Mouse (Mus musculus) cerebellum, postnatal 25 days (tissue): Measurements from ENCODE around the gene Spc25.

Source experiments
- DNase-seq, 2 experiments: peaks; one replicate each; pipeline ENCODE4 v3.0.0; 2021; ENCODE audit warnings: mixed read lengths in 2 of 2

The Spc25 gene

DNA sequence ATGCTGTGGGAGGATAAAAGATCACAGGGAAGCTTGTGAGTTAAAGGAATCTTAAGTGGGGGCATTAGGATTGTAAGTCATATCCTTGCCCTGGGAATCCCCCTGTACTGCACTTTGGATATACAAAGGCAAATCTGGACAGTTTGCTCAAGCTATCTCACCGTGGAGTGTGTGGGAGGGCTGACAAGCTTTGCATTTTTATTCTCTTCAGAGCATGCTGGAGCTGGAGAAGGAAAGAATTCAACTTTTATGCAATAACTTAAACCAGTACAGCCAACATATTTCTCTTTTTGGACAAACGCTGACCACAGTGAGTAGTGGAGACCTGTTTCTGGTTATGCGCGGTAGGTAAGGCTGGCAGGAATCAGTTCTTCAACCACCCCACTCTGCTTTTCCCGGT is 30.7 kb downstream of the Spc25 start:
- DNase-seq, result no peak

DNA sequence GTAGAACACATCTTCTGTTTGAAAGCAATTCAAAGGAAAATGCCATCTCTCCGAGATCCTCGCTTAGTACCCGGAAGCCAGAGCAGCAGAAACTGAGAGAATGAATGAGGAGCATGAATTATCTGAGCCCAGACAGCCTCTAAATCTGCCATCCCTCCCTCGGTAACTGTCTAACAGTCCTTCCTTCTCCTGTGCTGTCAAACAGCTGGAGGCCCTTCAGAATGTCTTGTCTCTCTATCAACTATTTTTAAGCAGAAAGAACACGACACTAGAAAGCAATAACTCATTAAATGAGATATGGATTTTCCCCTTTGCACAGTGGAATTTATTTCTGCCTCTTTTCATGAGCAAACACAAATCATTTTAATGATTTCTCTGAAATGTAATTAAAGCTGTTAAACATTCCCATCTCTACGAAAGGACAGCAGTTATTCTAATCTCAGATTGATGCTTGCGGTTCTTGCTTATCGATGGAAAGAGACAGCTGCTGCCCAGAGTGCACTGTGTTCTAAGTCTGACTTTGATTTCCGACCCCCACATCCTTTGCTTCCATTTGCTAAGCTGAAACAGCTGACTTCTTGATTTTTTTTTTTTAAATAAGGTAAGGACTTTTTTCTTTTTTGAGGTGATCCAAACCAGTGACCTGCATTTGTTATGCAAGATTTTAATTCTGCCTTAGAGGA is 35.5 kb downstream of the Spc25 start:
- DNase-seq, result no peak

DNA sequence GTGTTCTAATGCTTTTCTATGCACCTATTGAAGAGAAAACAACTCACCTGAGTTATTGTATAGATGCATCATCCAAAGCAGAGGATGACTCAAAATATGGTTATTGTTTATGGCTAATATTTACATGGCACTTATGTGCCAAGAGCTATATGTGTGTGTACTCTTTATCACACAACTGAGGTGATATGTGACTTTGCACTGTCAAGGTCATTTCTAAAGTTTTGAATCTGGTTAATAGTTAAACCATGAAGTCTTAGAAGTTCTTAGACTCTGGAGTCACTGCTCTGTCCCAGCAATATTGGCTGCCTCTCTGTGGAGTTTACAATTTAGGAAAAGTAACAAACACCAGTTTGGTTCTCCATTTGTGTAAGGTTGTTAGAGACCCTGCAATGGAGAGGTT is 47.1 kb downstream of the Spc25 start:
- no peak for DNase-seq

DNA sequence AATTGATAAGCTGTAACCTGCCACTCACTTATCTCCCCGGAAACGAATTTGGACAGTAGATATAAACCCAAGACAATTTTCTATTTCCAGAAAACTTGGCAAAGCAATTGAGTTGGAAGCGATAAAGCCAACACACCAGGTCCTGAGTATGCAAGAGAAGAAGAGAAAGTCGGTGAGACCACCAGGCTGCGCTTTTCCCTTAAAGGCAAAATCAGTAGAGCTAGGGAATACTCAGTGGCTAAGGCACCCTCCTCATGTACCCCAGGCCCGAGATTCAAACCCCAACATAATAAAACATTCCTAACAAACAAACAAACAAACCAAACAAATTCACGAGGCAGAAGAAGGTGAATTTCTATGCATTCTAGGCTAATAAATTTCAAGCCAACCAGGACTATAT is 49.7 kb downstream of the Spc25 start:
- no peak for DNase-seq

DNA sequence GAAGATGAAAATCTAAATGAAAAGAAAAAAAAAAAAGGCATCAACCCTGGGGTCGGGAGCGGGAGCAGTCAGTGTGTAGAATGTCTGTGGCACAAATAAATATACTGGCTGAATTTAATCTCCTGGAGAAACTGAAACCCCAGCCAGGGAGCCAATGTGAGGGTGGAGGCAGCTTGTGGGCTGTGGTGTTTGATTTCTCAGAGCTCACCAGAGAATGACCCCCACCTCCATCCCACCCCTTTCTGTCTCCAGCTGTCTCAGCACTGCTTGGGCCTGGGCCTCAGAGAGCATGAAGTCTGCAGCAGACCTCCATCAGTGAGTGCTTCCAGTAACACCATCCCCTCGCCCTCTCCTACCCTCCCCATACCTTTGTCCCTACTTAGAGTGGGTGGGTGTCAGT is 50.1 kb downstream of the Spc25 start:
- DNase-seq, result no peak

DNA sequence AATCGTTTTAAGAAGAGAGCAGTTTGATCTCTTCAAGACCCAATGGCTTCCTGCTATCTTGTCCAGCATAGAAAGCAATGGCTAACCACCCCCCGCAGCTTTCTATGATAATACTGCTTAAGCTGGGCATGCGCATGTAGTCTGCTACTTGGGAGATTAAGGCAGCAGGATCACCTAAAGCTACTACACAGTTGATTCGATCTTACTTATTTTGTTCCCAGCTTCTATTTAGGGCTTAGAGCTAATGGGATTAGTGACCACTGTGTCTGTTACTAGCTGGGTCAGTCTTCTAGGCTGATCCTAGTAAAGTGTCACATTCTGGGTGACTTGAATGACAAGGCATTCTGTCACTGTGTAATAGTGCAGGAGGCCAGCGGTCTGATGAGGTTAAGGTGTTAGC is 55.2 kb downstream of the Spc25 start:
- DNase-seq, result no peak

DNA sequence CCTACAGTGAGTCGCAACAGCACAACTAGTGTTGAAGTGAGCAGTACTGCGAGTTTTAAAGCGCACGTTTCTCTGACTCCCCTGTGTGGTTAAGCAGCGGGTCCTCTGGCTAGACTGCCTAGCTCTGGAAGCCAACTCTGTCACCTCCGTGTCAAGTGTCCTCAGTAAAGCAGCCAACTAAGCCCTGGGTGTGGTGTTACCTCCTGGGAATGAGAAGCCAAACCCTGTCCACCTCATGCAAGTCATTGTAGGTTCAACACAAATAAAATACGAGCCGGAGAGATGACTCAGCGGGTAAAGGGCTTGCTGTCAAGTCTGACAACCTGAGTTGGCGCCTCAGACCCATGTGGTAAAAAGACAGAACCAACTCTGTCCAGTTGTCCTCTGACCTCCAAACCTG is 56.8 kb downstream of the Spc25 start:
- DNase-seq, result no peak

DNA sequence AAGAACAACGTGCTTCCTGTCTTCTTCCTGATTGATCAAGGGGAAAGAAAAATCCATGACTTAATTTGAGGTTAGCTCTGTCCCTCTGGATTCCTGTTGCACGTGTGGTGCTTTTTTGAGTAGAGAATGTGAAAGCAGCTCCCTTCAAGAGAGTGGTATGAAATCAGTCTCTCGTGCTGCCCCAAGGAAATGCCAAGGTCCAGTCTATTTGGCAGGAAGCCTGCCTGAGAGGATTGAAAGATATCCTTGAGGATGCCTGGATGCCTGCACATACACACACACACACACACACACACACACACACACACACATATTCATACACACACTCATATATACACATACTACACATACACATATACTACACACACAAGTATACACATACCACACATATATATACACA is 57.3 kb downstream of the Spc25 start:
- no peak for DNase-seq
